In genomic region chr10:34389681-34390080, GRCm38 (mm10) we compare ENCODE assay signal across 26 mouse cellular contexts. TPM values are rescaled to one million over a fixed set of nuclear protein-coding genes. Genes with fewer than 3 reads are reported as not detected.
"Had no signal": no experiment of that assay in that cellular context is flagged by ENCODE, and none has a peak within 500 bp of the region (broad histone marks: within the 10 kb centered on the region; RNA-seq: fewer than 3 reads in every experiment).

Col10a1 (plus strand) TSS chr10:34389981.

- H3K9ac ChIP-seq: heart, embryonic 12.5 days; hindbrain, embryonic 12.5 days; hindbrain, embryonic 14.5 days; intestine, embryonic 15.5 days; limb, embryonic 13.5 days; liver, embryonic 12.5 days; liver, embryonic 14.5 days had no signal

- H3K36me3 ChIP-seq: heart, embryonic 12.5 days; hindbrain, embryonic 10.5 days; hindbrain, embryonic 12.5 days; intestine, embryonic 15.5 days; liver, embryonic 12.5 days had no signal

- H3K27ac ChIP-seq: heart, embryonic 10.5 days; hindbrain, embryonic 10.5 days; hindbrain, embryonic 12.5 days; hindbrain, embryonic 14.5 days; intestine, embryonic 15.5 days; layer of hippocampus, adult 2 months; left cerebral cortex, adult 2 months; limb, embryonic 13.5 days; liver, embryonic 12.5 days; liver, embryonic 14.5 days had no signal

- H3K4me3 ChIP-seq: heart, embryonic 10.5 days; heart, embryonic 12.5 days; hindbrain, embryonic 10.5 days; hindbrain, embryonic 12.5 days; intestine, embryonic 15.5 days; layer of hippocampus, adult 2 months; left cerebral cortex, adult 2 months; limb, embryonic 13.5 days; liver, embryonic 12.5 days had no signal

- H3K27me3 ChIP-seq: heart, embryonic 12.5 days; hindbrain, embryonic 12.5 days; intestine, embryonic 15.5 days; limb, embryonic 13.5 days; liver, embryonic 12.5 days had no signal

- ATAC-seq: hindbrain, embryonic 16.5 days; inflammation-experienced regulatory T-cells, adult 6 months; intestine, embryonic 15.5 days; intestine, postnatal 0 days; liver, embryonic 12.5 days had no signal

- H3K9me3 ChIP-seq: heart, embryonic 10.5 days; heart, embryonic 12.5 days; hindbrain, embryonic 10.5 days; hindbrain, embryonic 12.5 days; intestine, embryonic 15.5 days; limb, embryonic 13.5 days; liver, embryonic 12.5 days had no signal

- H3K4me1 ChIP-seq: heart, embryonic 10.5 days; heart, embryonic 12.5 days; hindbrain, embryonic 10.5 days; hindbrain, embryonic 12.5 days; intestine, embryonic 15.5 days; liver, embryonic 12.5 days had no signal

- H3K4me2 ChIP-seq: heart, embryonic 12.5 days; hindbrain, embryonic 12.5 days; hindbrain, embryonic 14.5 days; intestine, embryonic 15.5 days; limb, embryonic 13.5 days; liver, embryonic 12.5 days had no signal

- DNase-seq: gastrocnemius, postnatal 14 days; gastrocnemius, postnatal 36 days; heart, adult 18-20 months; heart, postnatal 10 days; heart, postnatal 4 days; kidney, adult 18-20 months; kidney, adult 8-10 months; kidney, postnatal 10 days; kidney, postnatal 25 days; kidney, postnatal 4 days had no signal

RNA-seq across cellular contexts. Expression of gene Col10a1, which starts in this region (rescaled TPM):
- polyA plus RNA-seq: gonadal fat pad, adult 2 months; hindbrain, embryonic 10.5 days; hindbrain, embryonic 12.5 days; intestine, postnatal 0 days; liver, adult 2 months had no signal
